Mouse (Mus musculus) liver, adult 2 months (tissue): Measurements from ENCODE around the gene Rps19.

ENCODE experiments used
- CTCF ChIP-seq: fragments of 200-500 bp; IDR thresholded peaks from 2 replicates; pipeline ENCODE4 v1.5.1; 2011; ENCODE audit warnings: low read depth, low read length, control low read depth
- POLR2A ChIP-seq: fragments of 200-500 bp; IDR thresholded peaks from 2 replicates; pipeline ENCODE4 v1.6.1; 2011; ENCODE audit warnings: low read length, control low read depth; ENCODE audit not compliant: insufficient read depth; ENCODE audit errors: extremely low read depth

GRCm38 (mm10) chr7:24890281-24891216 is 6.4 kb downstream of the Rps19 start:
- TF ChIP-seq CTCF (peak; percentile 98), POLR2A (no peak)
